Mouse (Mus musculus): ENCODE data around the gene Gsta2. TPM values are rescaled to one million over a fixed set of nuclear protein-coding genes. Genes with fewer than 3 reads are reported as not detected.
"Not testable (repeated sequence)": the region's sequence is repeated elsewhere in the genome, so short reads cannot be mapped to it uniquely, and the experiment has no call there.

Gene Gsta2
- total RNA-seq, 1 experiment from 2014 or later = not detected

- ATAC-seq (replicated peaks in 1 of 2; ENCODE audit: insufficient read depth in 1 of 2, low FRiP score in 2 of 2, low TSS enrichment in 1 of 2, low read depth in 1 of 2, poor library complexity in 2 of 2, severe bottlenecking in 2 of 2) = not testable (repeated sequence)
These were observed 10.4 kb downstream of the Gsta2 start for GRCm38 (mm10) chr9:78345235-78345634.

GRCm38 (mm10) chr9:78343055-78343454, 12.5 kb downstream of the Gsta2 start:
- ATAC-seq (replicated peaks in 1 of 2; ENCODE audit: insufficient read depth in 1 of 2, low FRiP score in 2 of 2, low TSS enrichment in 1 of 2, low read depth in 1 of 2, poor library complexity in 2 of 2, severe bottlenecking in 2 of 2) = not testable (repeated sequence)

GRCm38 (mm10) chr9:78342494-78342893, 13.1 kb downstream of the Gsta2 start:
- not testable (repeated sequence) for ATAC-seq (replicated peaks in 1 of 2; ENCODE audit: insufficient read depth in 1 of 2, low FRiP score in 2 of 2, low TSS enrichment in 1 of 2, low read depth in 1 of 2, poor library complexity in 2 of 2, severe bottlenecking in 2 of 2)

GRCm38 (mm10) chr9:78340324-78340723, 15.3 kb downstream of the Gsta2 start:
- ATAC-seq (replicated peaks in 1 of 2; ENCODE audit: insufficient read depth in 1 of 2, low FRiP score in 2 of 2, low TSS enrichment in 1 of 2, low read depth in 1 of 2, poor library complexity in 2 of 2, severe bottlenecking in 2 of 2) = peak; percentile 60 to 69; a peak in 3 of 4 replicates

- ATAC-seq (replicated peaks in 1 of 2; ENCODE audit: insufficient read depth in 1 of 2, low FRiP score in 2 of 2, low TSS enrichment in 1 of 2, low read depth in 1 of 2, poor library complexity in 2 of 2, severe bottlenecking in 2 of 2) = not testable (repeated sequence)
These were observed 18.5 kb downstream of the Gsta2 start for GRCm38 (mm10) chr9:78337050-78337449.

GRCm38 (mm10) chr9:78327289-78327688, 28.3 kb downstream of the Gsta2 start, which contains the start of gene Omt2b:
Gene Omt2b (plus strand): TSS chr9:78327589.
- not testable (repeated sequence) for ATAC-seq (replicated peaks in 1 of 2; ENCODE audit: insufficient read depth in 1 of 2, low FRiP score in 2 of 2, low TSS enrichment in 1 of 2, low read depth in 1 of 2, poor library complexity in 2 of 2, severe bottlenecking in 2 of 2)

GRCm38 (mm10) chr9:78319499-78319898, 36.1 kb downstream of the Gsta2 start:
- no peak for ATAC-seq (replicated peaks in 1 of 2; ENCODE audit: insufficient read depth in 1 of 2, low FRiP score in 2 of 2, low TSS enrichment in 1 of 2, low read depth in 1 of 2, poor library complexity in 2 of 2, severe bottlenecking in 2 of 2)

- no peak for ATAC-seq (replicated peaks in 1 of 2; ENCODE audit: insufficient read depth in 1 of 2, low FRiP score in 2 of 2, low TSS enrichment in 1 of 2, low read depth in 1 of 2, poor library complexity in 2 of 2, severe bottlenecking in 2 of 2)
These were observed 40.9 kb downstream of the Gsta2 start, which contains the start of gene Omt2a for GRCm38 (mm10) chr9:78314696-78315095. Gene Omt2a (minus strand): TSS chr9:78314796.

GRCm38 (mm10) chr9:78308122-78308521, 47.5 kb downstream of the Gsta2 start:
- not testable (repeated sequence) for ATAC-seq (replicated peaks in 1 of 2; ENCODE audit: insufficient read depth in 1 of 2, low FRiP score in 2 of 2, low TSS enrichment in 1 of 2, low read depth in 1 of 2, poor library complexity in 2 of 2, severe bottlenecking in 2 of 2)

- ATAC-seq (replicated peaks in 1 of 2; ENCODE audit: insufficient read depth in 1 of 2, low FRiP score in 2 of 2, low TSS enrichment in 1 of 2, low read depth in 1 of 2, poor library complexity in 2 of 2, severe bottlenecking in 2 of 2) = not testable (repeated sequence)
These were observed 56.4 kb downstream of the Gsta2 start for GRCm38 (mm10) chr9:78299143-78299542.

- ATAC-seq (replicated peaks in 1 of 2; ENCODE audit: insufficient read depth in 1 of 2, low FRiP score in 2 of 2, low TSS enrichment in 1 of 2, low read depth in 1 of 2, poor library complexity in 2 of 2, severe bottlenecking in 2 of 2) = no peak
These were observed 57.4 kb downstream of the Gsta2 start for GRCm38 (mm10) chr9:78298232-78298631.

- ATAC-seq (replicated peaks in 1 of 2; ENCODE audit: insufficient read depth in 1 of 2, low FRiP score in 2 of 2, low TSS enrichment in 1 of 2, low read depth in 1 of 2, poor library complexity in 2 of 2, severe bottlenecking in 2 of 2) = peak; percentile 65 to 69
These were observed 59.5 kb downstream of the Gsta2 start for GRCm38 (mm10) chr9:78296089-78296488.

- ATAC-seq (replicated peaks in 1 of 2; ENCODE audit: insufficient read depth in 1 of 2, low FRiP score in 2 of 2, low TSS enrichment in 1 of 2, low read depth in 1 of 2, poor library complexity in 2 of 2, severe bottlenecking in 2 of 2) = not testable (repeated sequence)
These were observed 60.8 kb downstream of the Gsta2 start for GRCm38 (mm10) chr9:78294781-78295180.

GRCm38 (mm10) chr9:78293683-78294082, 61.9 kb downstream of the Gsta2 start:
- not testable (repeated sequence) for ATAC-seq (replicated peaks in 1 of 2; ENCODE audit: insufficient read depth in 1 of 2, low FRiP score in 2 of 2, low TSS enrichment in 1 of 2, low read depth in 1 of 2, poor library complexity in 2 of 2, severe bottlenecking in 2 of 2)

GRCm38 (mm10) chr9:78292462-78292861, 63.1 kb downstream of the Gsta2 start:
- not testable (repeated sequence) for ATAC-seq (replicated peaks in 1 of 2; ENCODE audit: insufficient read depth in 1 of 2, low FRiP score in 2 of 2, low TSS enrichment in 1 of 2, low read depth in 1 of 2, poor library complexity in 2 of 2, severe bottlenecking in 2 of 2)

- ATAC-seq (replicated peaks in 1 of 2; ENCODE audit: insufficient read depth in 1 of 2, low FRiP score in 2 of 2, low TSS enrichment in 1 of 2, low read depth in 1 of 2, poor library complexity in 2 of 2, severe bottlenecking in 2 of 2) = not testable (repeated sequence)
These were observed 65.9 kb downstream of the Gsta2 start, which contains the start of gene Gm10639 for GRCm38 (mm10) chr9:78289723-78290122. Gene Gm10639 (plus strand): TSS chr9:78289923.

GRCm38 (mm10) chr9:78289063-78289462, 66.5 kb downstream of the Gsta2 start:
- not testable (repeated sequence) for ATAC-seq (replicated peaks in 1 of 2; ENCODE audit: insufficient read depth in 1 of 2, low FRiP score in 2 of 2, low TSS enrichment in 1 of 2, low read depth in 1 of 2, poor library complexity in 2 of 2, severe bottlenecking in 2 of 2)

GRCm38 (mm10) chr9:78282002-78282711, 73.4 kb downstream of the Gsta2 start:
- not testable (repeated sequence) for ATAC-seq (replicated peaks in 1 of 2; ENCODE audit: insufficient read depth in 1 of 2, low FRiP score in 2 of 2, low TSS enrichment in 1 of 2, low read depth in 1 of 2, poor library complexity in 2 of 2, severe bottlenecking in 2 of 2)
